Mouse (Mus musculus) CH12.LX (cell line): ENCODE measurements at regions not wholly inside any gene's neighbourhood (a gene's known extent, or its start where the extent isn't known, plus 50 kb on each side); places are given as distances from the start of the nearest gene placed in this dataset.

Experiments
- CHD1 ChIP-seq: IDR thresholded peaks from 2 replicates; pipeline ENCODE4 v1.6.1; 2012; ENCODE audit warnings: low read depth, low read length, improper control_type of control experiment, inconsistent platforms
- CHD2 ChIP-seq: IDR thresholded peaks from 2 replicates; pipeline ENCODE4 v1.6.1; 2011; ENCODE audit warnings: low read length, improper control_type of control experiment
- CTCF ChIP-seq, 2 experiments: IDR thresholded peaks in 1 of 2; conservative IDR thresholded peaks in 1 of 2; 2 replicates each; pipeline ENCODE4 v1.5.1; 2011 to 2012; ENCODE audit warnings: low read depth in 2 of 2, low read length in 2 of 2, improper control_type of control experiment in 1 of 2, inconsistent platforms in 1 of 2, mild to moderate bottlenecking in 1 of 2, moderate library complexity in 1 of 2
- GABPA ChIP-seq: IDR thresholded peaks from 2 replicates; pipeline ENCODE4 v1.6.1; 2012; ENCODE audit warnings: low read depth, low read length, improper control_type of control experiment, inconsistent platforms; ENCODE audit not compliant: insufficient replicate concordance
- MAZ ChIP-seq: IDR thresholded peaks from 2 replicates; pipeline ENCODE4 v1.6.1; 2012; ENCODE audit warnings: low read depth, mild to moderate bottlenecking, inconsistent platforms, low read length, improper control_type of control experiment, moderate library complexity
- POLR2A ChIP-seq: IDR thresholded peaks from 2 replicates; pipeline ENCODE4 v1.6.1; 2011; ENCODE audit warnings: low read depth, mild to moderate bottlenecking, improper control_type of control experiment, low read length
- POLR2AphosphoS2 ChIP-seq: IDR thresholded peaks from 2 replicates; pipeline ENCODE4 v1.6.1; 2011; ENCODE audit warnings: low read depth, low read length, improper control_type of control experiment
- RAD21 ChIP-seq: IDR thresholded peaks from 2 replicates; pipeline ENCODE4 v1.6.1; 2011; ENCODE audit warnings: low read depth, mild to moderate bottlenecking, low read length, improper control_type of control experiment, moderate library complexity
- SIN3A ChIP-seq: IDR thresholded peaks from 2 replicates; pipeline ENCODE4 v1.6.1; 2012; ENCODE audit warnings: low read length, improper control_type of control experiment, inconsistent platforms
- SMC3 ChIP-seq: IDR thresholded peaks from 2 replicates; pipeline ENCODE4 v1.6.1; 2011; ENCODE audit warnings: low read depth, low read length, improper control_type of control experiment
- ZC3H11A ChIP-seq: IDR thresholded peaks from 2 replicates; pipeline ENCODE4 v1.6.1; 2012; ENCODE audit warnings: low read depth, mild to moderate bottlenecking, inconsistent platforms, low read length, improper control_type of control experiment
- ZMIZ1 ChIP-seq: IDR thresholded peaks from 2 replicates; pipeline ENCODE4 v1.6.1; 2012; ENCODE audit warnings: low read depth, mild to moderate bottlenecking, inconsistent platforms, low read length, improper control_type of control experiment
- ZNF384 ChIP-seq: IDR thresholded peaks from 2 replicates; pipeline ENCODE4 v1.6.1; 2012; ENCODE audit warnings: low read depth, low read length, improper control_type of control experiment, inconsistent platforms

DNA sequence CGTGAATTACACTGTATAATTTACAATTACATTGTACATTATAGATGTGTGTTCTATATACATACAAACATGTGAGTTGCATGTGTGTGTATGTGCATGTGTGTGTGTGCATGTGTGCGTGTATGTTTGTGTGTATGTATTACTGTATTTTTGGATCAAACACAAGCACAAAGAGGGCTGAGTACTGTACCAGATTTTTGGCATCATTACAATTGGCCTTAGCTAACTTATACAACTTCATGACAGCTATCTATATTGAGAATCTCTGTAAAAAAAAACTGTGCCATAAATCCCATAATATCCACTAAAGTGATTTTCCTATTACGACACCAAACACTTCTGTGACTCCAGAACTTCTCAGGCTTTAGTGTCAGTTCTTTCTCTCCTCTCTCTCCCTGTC, 444.9 kb downstream of the Hdgfl1 start:
- TF ChIP-seq ZMIZ1, result no peak
- TF ChIP-seq CHD2, result no peak
- TF ChIP-seq POLR2A, result no peak
- no peak for TF ChIP-seq ZC3H11A
- no peak for TF ChIP-seq POLR2AphosphoS2
- TF ChIP-seq GABPA, result no peak
- no peak for TF ChIP-seq CTCF (conservative IDR thresholded peaks at IDR 0.05 in 1 of 2, IDR thresholded peaks at IDR 0.05 in 1 of 2; ENCODE audit: low read depth in 2 of 2, low read length in 2 of 2)
- no peak for TF ChIP-seq MAZ
- no peak for TF ChIP-seq SMC3
- no peak for TF ChIP-seq RAD21
- TF ChIP-seq ZNF384, result no peak
- no peak for TF ChIP-seq SIN3A
- no peak for TF ChIP-seq CHD1
